Mouse (Mus musculus) liver, embryonic 14.5 days (tissue): Measurements from ENCODE around the gene Lclat1.

Experiments used
- CTCF ChIP-seq: IDR thresholded peaks from 2 replicates; pipeline ENCODE4 v1.5.1; 2016; ENCODE audit warnings: antibody characterized with exemption, low read depth, control low read depth
- EP300 ChIP-seq: IDR thresholded peaks from 2 replicates; pipeline ENCODE4 v1.6.1; 2016; ENCODE audit warnings: antibody characterized with exemption, low read depth

DNA sequence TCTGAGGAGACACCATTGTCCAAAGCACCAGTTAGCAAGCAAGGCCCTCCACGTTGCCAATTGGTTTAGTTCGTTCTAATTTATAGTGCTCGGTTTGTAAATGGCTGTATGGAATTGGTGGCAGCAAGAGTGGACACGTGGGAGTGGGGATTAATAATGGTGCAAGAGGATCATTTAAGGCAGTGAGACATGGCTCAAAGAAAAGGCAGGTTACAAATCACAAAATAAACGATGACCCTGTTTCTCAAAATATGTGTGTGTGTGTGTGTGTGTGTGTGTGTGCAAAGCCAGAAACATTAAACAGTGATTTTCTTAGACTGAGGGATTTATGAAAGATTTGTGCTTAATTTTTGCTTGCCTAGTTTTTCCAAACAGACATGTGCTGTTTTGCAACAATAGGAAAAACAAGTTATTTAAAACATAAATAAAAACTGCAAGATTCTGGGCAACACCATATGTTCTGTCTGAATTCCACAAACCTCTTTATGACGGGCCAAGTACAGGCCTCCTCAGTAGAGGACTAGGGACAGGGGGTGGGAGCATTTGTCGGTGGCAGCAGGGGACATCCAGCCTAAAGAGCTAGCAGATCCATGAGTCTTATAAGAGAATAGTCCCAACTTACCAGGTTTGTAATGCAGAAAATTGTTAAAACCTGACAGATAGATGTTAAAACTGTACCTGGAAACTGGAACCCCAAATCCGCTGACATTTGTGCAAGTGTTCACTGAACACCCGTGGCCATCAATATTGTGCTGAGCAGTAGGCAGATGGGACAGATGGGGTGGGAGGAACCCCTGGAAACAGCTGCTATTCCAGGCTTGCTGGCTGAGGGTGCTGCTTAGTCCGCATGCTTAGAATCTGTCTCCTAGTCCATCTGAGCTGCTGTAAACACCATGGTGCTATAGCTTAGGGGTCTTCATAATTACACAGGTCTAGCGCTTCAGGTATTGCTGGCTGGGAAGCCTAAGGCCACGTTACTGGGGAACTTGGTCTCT, 15.4 kb upstream of the Lclat1 start:
- no peak for TF ChIP-seq CTCF
- TF ChIP-seq EP300 = no peak
